Mouse (Mus musculus): ENCODE measurements around the gene Ifi206. TPM values are rescaled to one million over a fixed set of nuclear protein-coding genes. Genes with fewer than 3 reads are reported as not detected.

Gene Ifi206
- polyA plus RNA-seq, 1 experiment from 2014 or later: 0.10 TPM

- H3K27ac ChIP-seq: no peak overlapping the region
- no peaks in the 10 kb centered on the region for H3K9me3 ChIP-seq (replicated peaks)
- no peaks in the 10 kb centered on the region for H3K4me1 ChIP-seq (replicated peaks)
- H3K4me3 ChIP-seq: no peak overlapping the region
- H3K27me3 ChIP-seq: no peaks in the 10 kb centered on the region
- H3K4me2 ChIP-seq: no peak overlapping the region
- H3K9ac ChIP-seq: no peak overlapping the region
- no peaks in the 10 kb centered on the region for H3K36me3 ChIP-seq
- no peak for ATAC-seq (replicated peaks; ENCODE audit: insufficient number of reproducible peaks, insufficient read depth, low FRiP score, low read depth)
- WGBS: 80% methylated on average over 3 of the region's 3 CpGs
These were observed 72.3 kb downstream of the Ifi206 start for GRCm38 (mm10) chr1:173418516-173418915.

Small RNAs within 50 kb of the gene (microRNA-seq; reads per million reads assigned to microRNA genes)
- gene Gm44481: not detected

Other genes starting within 250 kb of the Ifi206 start
- not detected in 2 replicates for gene Olfr418, start 225.0 kb downstream of the Ifi206 start, polyA plus RNA-seq (2015; fragmentation: Nextera tagmentation; extraction: Ambion mirVana)
- not detected in 2 replicates for gene Mptx2, start 213.3 kb downstream of the Ifi206 start, polyA plus RNA-seq (2015; fragmentation: Nextera tagmentation; extraction: Ambion mirVana)
- 0.60 and 1.8 TPM in 2 replicates for gene Ackr1, start 157.3 kb downstream of the Ifi206 start, polyA plus RNA-seq (2015; fragmentation: Nextera tagmentation; extraction: Ambion mirVana)
- 1.1 and 2.7 TPM in 2 replicates for gene Aim2, start 140.2 kb downstream of the Ifi206 start, polyA plus RNA-seq (2015; fragmentation: Nextera tagmentation; extraction: Ambion mirVana)
- gene Cadm3, start 123.3 kb downstream of the Ifi206 start, polyA plus RNA-seq (2015; fragmentation: Nextera tagmentation; extraction: Ambion mirVana): 0.25 and 0.52 TPM in 2 replicates
- not detected in 2 replicates for gene Ifi214, start 44.9 kb upstream of the Ifi206 start, polyA plus RNA-seq (2015; fragmentation: Nextera tagmentation; extraction: Ambion mirVana)
- 0.14 and 0.19 TPM in 2 replicates for gene Ifi213, start 108.2 kb upstream of the Ifi206 start, polyA plus RNA-seq (2015; fragmentation: Nextera tagmentation; extraction: Ambion mirVana)
- 0.34 and 0.38 TPM in 2 replicates for gene Ifi209, start 139.9 kb upstream of the Ifi206 start, polyA plus RNA-seq (2015; fragmentation: Nextera tagmentation; extraction: Ambion mirVana)
- gene Ifi208, start 182.6 kb upstream of the Ifi206 start, polyA plus RNA-seq (2015; fragmentation: Nextera tagmentation; extraction: Ambion mirVana): not detected in 2 replicates

Data from heart, embryonic 15.5 days (tissue).